Mouse (Mus musculus): ENCODE measurements at regions not wholly inside any gene's neighbourhood (a gene's known extent, or its start where the extent isn't known, plus 50 kb on each side); places are given as distances from the start of the nearest gene placed in this dataset.

- TF ChIP-seq POLR2A (IDR thresholded peaks at IDR 0.05; ENCODE audit: insufficient read depth, low read length) (no peak), EP300 (IDR thresholded peaks at IDR 0.05; ENCODE audit: insufficient read depth, low read depth, low read length) (no peak), CTCF (IDR thresholded peaks at IDR 0.05; ENCODE audit: low read depth, low read length) (no peak)
Measured at GRCm38 (mm10) chr15:6180261-6180660, 119.3 kb upstream of the Dab2 start.
